Mouse (Mus musculus) frontal cortex, adult 2 months (tissue): ENCODE data around the gene Ctsg. TPM values are rescaled to one million over a fixed set of nuclear protein-coding genes. Genes with fewer than 3 reads are reported as not detected.
"Not testable (repeated sequence)": the region's sequence is repeated elsewhere in the genome, so short reads cannot be mapped to it uniquely, and the experiment has no call there.

Source experiments
- DNase-seq, 2 experiments: peaks; one replicate each; pipeline ENCODE4 v3.0.0; 2022; ENCODE audit warnings: low spot score in 1 of 2; ENCODE audit errors: extremely low spot score in 1 of 2
- polyA plus RNA-seq: library from polyadenylated mRNA; depleted of rRNA; stranded (reverse); fragments of >200 nt; gene quantifications from 2 replicates; pipeline ENCODE4 v1.2.3, GENCODE M21; 2012; rRNA removed

The Ctsg gene
- 0.20 TPM in 1 of 2 replicates, not detected in the other for polyA plus RNA-seq

GRCm38 (mm10) chr14:56102386-56102785, at the start of gene Ctsg:
Ctsg (minus strand) TSS chr14:56102574.
- no peak for DNase-seq

GRCm38 (mm10) chr14:56133675-56134074, 31.3 kb upstream of the Ctsg start:
- not testable (repeated sequence) for DNase-seq

GRCm38 (mm10) chr14:56132508-56132907, 30.1 kb upstream of the Ctsg start, which contains the start of gene Gzmd:
Gzmd (minus strand) TSS chr14:56132608.
- not testable (repeated sequence) for DNase-seq

GRCm38 (mm10) chr14:56128341-56128740, 26.0 kb upstream of the Ctsg start:
- no peak for DNase-seq

GRCm38 (mm10) chr14:56123516-56123915, 21.1 kb upstream of the Ctsg start:
- DNase-seq: no peak

GRCm38 (mm10) chr14:56120525-56120924, 18.2 kb upstream of the Ctsg start, which contains the start of gene Gzme:
Gzme (minus strand) TSS chr14:56120625.
- DNase-seq: no peak

GRCm38 (mm10) chr14:56115531-56116310, 13.3 kb upstream of the Ctsg start:
- not testable (repeated sequence) for DNase-seq

- DNase-seq: no peak
These were observed 3.2 kb upstream of the Ctsg start for GRCm38 (mm10) chr14:56105447-56106180.

- DNase-seq: no peak
These were observed 2.6 kb upstream of the Ctsg start for GRCm38 (mm10) chr14:56105016-56105415.

GRCm38 (mm10) chr14:56103452-56103851, 1.1 kb upstream of the Ctsg start:
- no peak for DNase-seq

GRCm38 (mm10) chr14:56098940-56099339, 3.4 kb downstream of the Ctsg start:
- peak in 1 of 2 experiments; percentile 17 for DNase-seq

GRCm38 (mm10) chr14:56097597-56097996, 4.8 kb downstream of the Ctsg start:
- DNase-seq: no peak

- no peak for DNase-seq
These were observed 9.0 kb downstream of the Ctsg start for GRCm38 (mm10) chr14:56093353-56093752.

GRCm38 (mm10) chr14:56086711-56087110, 15.7 kb downstream of the Ctsg start:
- no peak for DNase-seq

- DNase-seq: no peak
These were observed 17.2 kb downstream of the Ctsg start, which contains the start of gene Mcpt8 for GRCm38 (mm10) chr14:56085167-56085566. Mcpt8 (minus strand) TSS chr14:56085273.

- no peak for DNase-seq
These were observed 20.4 kb downstream of the Ctsg start for GRCm38 (mm10) chr14:56082016-56082415.

- not testable (repeated sequence) for DNase-seq
These were observed 40.2 kb downstream of the Ctsg start, which contains the start of gene Mcpt4 for GRCm38 (mm10) chr14:56062213-56062612. Mcpt4 (minus strand) TSS chr14:56062313.

- DNase-seq: no peak
These were observed 44.7 kb downstream of the Ctsg start for GRCm38 (mm10) chr14:56057722-56058121.

GRCm38 (mm10) chr14:56055408-56055807, 47.0 kb downstream of the Ctsg start:
- DNase-seq: no peak
